Mouse (Mus musculus) heart, adult 8-10 months (tissue): Measurements from ENCODE around the gene Pou3f3. TPM values are rescaled to one million over a fixed set of nuclear protein-coding genes. Genes with fewer than 3 reads are reported as not detected.

Experiments
- DNase-seq: peaks from one replicate; pipeline ENCODE4 v3.0.0; 2022; ENCODE audit warnings: low spot score
- total RNA-seq, 4 experiments: library from RNA; stranded (reverse); gene quantifications; 2 replicates each; pipeline ENCODE4 v1.2.4; 2022

The Pou3f3 gene
- total RNA-seq, 4 experiments from 2014 or later: 0.09 TPM; not detected in 3

GRCm38 (mm10) chr1:42710234-42710633 is 14.7 kb downstream of the Pou3f3 start:
- no peak for DNase-seq

- DNase-seq: no peak
Measured at GRCm38 (mm10) chr1:42710995-42711394, 15.4 kb downstream of the Pou3f3 start.

DNA sequence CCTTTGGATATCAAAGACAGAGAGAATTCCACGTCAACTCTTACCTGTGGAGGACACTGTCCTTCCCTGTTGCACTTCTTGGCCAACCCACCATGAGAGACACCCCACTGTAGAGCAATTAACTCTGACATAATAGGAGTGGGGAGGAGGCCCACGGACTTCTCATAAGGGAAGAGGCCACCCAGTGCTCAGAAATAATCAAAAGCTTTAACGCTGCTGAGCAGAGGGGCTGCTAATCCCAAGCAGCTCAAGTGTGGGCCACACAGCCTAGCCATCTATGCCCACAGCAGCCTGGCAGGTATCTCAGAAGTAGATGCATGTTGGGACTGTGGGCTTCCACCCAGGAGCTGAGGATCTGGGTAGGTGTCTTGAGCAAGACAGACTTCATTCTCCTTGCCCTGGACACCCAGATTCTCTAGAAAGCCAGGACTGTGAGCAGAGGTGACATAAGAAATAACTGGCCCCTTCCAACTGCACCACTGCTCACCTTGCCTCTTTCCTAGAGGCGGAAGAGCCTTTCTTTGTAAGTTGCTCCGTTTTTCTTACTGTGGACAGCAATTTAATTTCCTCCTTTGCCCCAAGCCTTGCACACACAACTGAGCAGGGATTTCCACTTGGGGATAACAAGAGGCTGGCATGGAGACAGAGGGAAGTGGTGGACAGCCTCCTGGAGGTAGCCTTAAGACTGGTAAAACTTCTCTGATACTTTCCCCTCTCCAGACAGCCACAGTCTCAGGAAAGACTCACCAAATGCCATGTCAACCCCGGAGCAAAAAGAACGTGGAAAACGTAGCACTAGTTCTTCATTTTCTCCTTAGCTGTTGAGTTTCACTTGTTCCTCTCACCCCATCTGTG is 16.1 kb downstream of the Pou3f3 start:
- no peak for DNase-seq

DNA sequence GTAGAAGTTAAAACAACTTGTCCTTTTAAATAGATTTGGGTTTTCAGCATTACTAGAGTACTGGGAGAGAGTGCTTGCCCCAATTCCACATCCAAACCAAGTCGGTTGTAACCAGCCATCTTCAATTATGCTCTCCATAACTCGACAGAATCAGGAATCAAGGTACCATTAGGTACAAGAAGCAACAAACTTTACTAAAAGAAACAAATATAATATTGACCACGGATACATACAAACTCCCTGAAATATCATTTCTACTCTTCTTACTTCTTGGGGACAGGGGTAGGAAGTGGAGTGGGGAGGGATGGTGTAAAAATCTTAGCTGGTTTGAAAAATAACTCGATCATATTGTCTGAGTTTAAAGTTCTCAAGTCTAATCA is 16.7 kb downstream of the Pou3f3 start:
- DNase-seq: no peak

GRCm38 (mm10) chr1:42713104-42713932 is 17.8 kb downstream of the Pou3f3 start:
- DNase-seq: no peak

GRCm38 (mm10) chr1:42714016-42714931 is 18.7 kb downstream of the Pou3f3 start:
- peak; percentile 24 for DNase-seq

- DNase-seq: no peak
Measured at GRCm38 (mm10) chr1:42718549-42718948, 23.0 kb downstream of the Pou3f3 start.

DNA sequence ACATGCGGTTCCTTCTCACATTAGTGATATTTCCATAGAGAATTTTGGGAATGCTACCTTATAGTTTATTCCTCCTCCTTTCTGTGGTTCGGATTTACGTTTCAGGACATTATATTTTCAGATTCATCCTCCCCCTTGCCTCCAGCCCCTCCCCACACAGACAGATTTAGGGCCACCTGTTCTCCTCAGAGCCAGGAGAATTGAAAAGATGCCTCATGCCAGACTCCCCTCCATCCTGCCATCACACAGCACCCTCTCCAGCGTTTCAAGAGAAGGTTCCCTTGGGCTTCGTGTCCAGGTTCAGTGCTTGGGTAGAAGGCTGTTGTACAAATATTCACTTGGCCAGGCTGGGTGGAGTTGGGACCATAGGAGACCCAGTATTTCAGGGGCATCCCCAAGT is 25.8 kb downstream of the Pou3f3 start:
- no peak for DNase-seq

GRCm38 (mm10) chr1:42723769-42724300 is 28.3 kb downstream of the Pou3f3 start:
- DNase-seq: no peak

- DNase-seq: no peak
Measured at GRCm38 (mm10) chr1:42724881-42725280, 29.3 kb downstream of the Pou3f3 start.

DNA sequence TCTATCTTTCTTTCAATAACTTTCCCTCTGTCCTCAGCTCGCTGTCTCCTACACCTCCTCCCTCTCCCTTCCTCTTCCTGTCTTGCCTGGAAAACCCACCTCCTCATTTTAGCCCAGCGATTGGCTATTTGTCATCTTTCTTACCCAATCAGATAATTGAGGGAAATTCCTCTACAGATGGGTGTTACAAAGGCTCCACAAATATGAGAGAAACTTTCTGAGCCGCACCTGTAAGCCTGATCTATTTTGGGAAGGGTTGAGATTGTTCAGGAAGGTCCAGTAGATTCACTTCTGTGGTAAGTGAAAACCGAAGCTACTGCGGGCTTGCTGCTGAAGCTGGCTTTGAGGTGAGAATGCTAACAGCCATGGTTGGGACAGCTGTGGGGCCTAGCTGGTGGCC is 31.6 kb downstream of the Pou3f3 start:
- DNase-seq: no peak

- DNase-seq: no peak
Measured at GRCm38 (mm10) chr1:42727676-42728075, 32.1 kb downstream of the Pou3f3 start.

- DNase-seq: no peak
Measured at GRCm38 (mm10) chr1:42741383-42742241, 46.0 kb downstream of the Pou3f3 start.

- no peak for DNase-seq
Measured at GRCm38 (mm10) chr1:42742242-42742560, 46.6 kb downstream of the Pou3f3 start.

DNA sequence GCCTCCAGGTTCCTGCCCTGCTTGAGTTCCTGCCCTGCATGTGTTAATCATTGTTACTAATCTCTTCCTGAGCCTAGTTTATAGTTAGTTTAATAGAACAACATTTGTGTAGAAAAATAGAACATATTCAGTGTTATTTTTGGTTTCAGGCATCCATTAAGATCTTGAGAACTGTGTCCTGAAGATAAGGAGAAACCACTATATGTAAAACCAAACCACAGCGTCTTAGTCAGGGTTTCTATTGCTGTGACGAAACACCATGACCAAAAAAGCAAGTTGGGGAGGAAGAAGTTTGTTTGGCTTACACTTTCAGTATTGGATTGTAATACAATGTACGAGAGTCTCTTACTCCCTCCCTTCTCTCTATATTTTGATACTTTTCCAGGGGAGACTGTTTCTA is 49.5 kb downstream of the Pou3f3 start:
- DNase-seq: no peak

GRCm38 (mm10) chr1:42749536-42750292 is 54.1 kb downstream of the Pou3f3 start:
- DNase-seq: no peak
